Mouse (Mus musculus): ENCODE measurements around the gene Rtl8c. TPM values are rescaled to one million over a fixed set of nuclear protein-coding genes. Genes with fewer than 3 reads are reported as not detected.
"Not testable (repeated sequence)": the region's sequence is repeated elsewhere in the genome, so short reads cannot be mapped to it uniquely, and the experiment has no call there.

Rtl8c gene
- 3.4 and 5.6 TPM in 2 replicates for polyA plus RNA-seq (2011; ENCODE audit: insufficient read depth, insufficient read length, low replicate concordance, missing spikeins)

GRCm38 (mm10) chrX:53607242-53608121 lies at the start of gene Rtl8c:
Rtl8c (plus strand) TSS chrX:53608032.
- TF ChIP-seq POLR2A (IDR thresholded peaks at IDR 0.05; ENCODE audit: borderline replicate concordance, control insufficient read depth, low read depth, low read length) (no peak), CTCF (IDR thresholded peaks at IDR 0.05; ENCODE audit: control insufficient read depth, insufficient read depth, low read length) (no peak)
- H3K4me3 ChIP-seq (replicated peaks; ENCODE audit: control insufficient read depth, low read depth, low read length) = peak within 1 kb of the TSS; percentile 48
- no peaks in the 10 kb centered on the region for H3K4me1 ChIP-seq (ENCODE audit: control insufficient read depth, insufficient read depth, low read length)
- 27% methylated on average over 20 of the region's 20 CpGs for WGBS
- no peak within 1 kb of the TSS for H3K27ac ChIP-seq (ENCODE audit: control insufficient read depth, insufficient read depth, low read depth, low read length, poor library complexity)

DNA sequence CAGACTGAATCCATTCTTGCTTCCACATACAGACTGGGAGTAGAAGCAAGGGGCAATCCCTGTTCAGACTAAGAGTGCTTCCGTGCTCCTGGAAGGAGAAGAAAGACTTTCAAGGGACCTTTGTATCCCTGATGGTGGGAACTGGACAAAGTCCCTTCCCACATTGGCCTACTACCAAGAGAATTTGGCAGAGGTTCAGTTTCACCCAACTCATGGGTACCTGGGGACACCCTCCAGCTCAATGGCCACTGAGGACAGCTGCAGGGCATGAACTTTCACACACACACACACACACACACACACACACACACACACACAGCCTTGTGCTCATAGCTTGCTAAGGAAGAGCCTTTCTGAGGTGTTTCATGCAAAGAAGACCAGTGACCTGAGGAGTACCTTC lies 28.5 kb upstream of the Rtl8c start:
- Histone ChIP-seq H3K4me3 (replicated peaks; ENCODE audit: control insufficient read depth, low read depth, low read length) (no peak overlapping the region), H3K4me1 (ENCODE audit: control insufficient read depth, insufficient read depth, low read length) (no peaks in the 10 kb centered on the region), H3K27ac (ENCODE audit: control insufficient read depth, insufficient read depth, low read depth, low read length, poor library complexity) (no peak overlapping the region)
- WGBS = 62% methylated on average over 1 of the region's 1 CpGs
- TF ChIP-seq CTCF (IDR thresholded peaks at IDR 0.05; ENCODE audit: control insufficient read depth, insufficient read depth, low read length) (no peak), POLR2A (IDR thresholded peaks at IDR 0.05; ENCODE audit: borderline replicate concordance, control insufficient read depth, low read depth, low read length) (no peak)

GRCm38 (mm10) chrX:53581407-53581806 lies 26.4 kb upstream of the Rtl8c start:
- H3K4me1 ChIP-seq (ENCODE audit: control insufficient read depth, insufficient read depth, low read length); H3K27ac ChIP-seq (ENCODE audit: control insufficient read depth, insufficient read depth, low read depth, low read length, poor library complexity); H3K4me3 ChIP-seq (replicated peaks; ENCODE audit: control insufficient read depth, low read depth, low read length): not testable (repeated sequence)
- WGBS = 71% methylated on average over 2 of the region's 4 CpGs

DNA sequence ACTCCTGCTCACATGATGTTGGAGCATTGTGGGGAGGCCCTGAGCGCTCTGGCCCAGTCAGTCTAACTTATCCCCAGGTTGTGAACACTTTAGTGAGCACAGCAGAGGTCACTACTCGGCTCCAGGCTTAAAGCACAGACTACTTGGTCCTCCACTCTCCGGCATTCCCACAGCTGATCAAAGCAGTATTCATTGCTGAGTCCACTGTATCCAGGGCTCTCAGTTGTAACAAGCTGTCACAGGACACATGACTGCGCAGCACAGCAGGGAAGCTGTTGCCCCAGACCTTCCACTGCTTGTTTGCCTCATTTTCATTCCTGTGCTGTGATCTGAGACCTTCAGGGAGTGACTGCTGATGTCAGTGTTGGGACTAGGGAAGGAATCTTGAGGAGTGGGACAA lies 24.4 kb upstream of the Rtl8c start:
- not testable (repeated sequence) for H3K27ac ChIP-seq (ENCODE audit: control insufficient read depth, insufficient read depth, low read depth, low read length, poor library complexity); H3K4me1 ChIP-seq (ENCODE audit: control insufficient read depth, insufficient read depth, low read length); H3K4me3 ChIP-seq (replicated peaks; ENCODE audit: control insufficient read depth, low read depth, low read length)
- WGBS = 83% methylated on average over 1 of the region's 4 CpGs

DNA sequence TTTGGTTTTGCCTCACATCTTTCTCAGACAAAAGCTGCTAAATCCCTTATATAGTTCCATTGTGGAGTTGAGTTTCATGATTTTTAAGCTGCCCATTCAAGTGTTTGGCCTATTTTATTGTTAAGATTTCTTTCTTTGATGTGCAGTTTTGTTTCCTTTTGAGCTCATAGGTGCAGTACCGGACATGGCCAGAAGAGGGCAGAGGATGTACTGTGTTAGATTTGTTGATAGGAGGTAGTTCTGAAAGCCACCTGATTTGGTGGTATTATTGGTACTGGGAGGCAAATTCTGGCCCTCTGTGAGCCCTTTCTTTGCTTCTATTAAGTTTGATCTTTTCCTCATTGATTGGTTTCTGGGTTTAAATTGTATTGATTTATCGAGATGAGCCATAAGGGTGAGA lies 7.8 kb upstream of the Rtl8c start:
- not testable (repeated sequence) for H3K4me3 ChIP-seq (replicated peaks; ENCODE audit: control insufficient read depth, low read depth, low read length); H3K4me1 ChIP-seq (ENCODE audit: control insufficient read depth, insufficient read depth, low read length); H3K27ac ChIP-seq (ENCODE audit: control insufficient read depth, insufficient read depth, low read depth, low read length, poor library complexity)
- 33% methylated on average over 2 of the region's 2 CpGs for WGBS

DNA sequence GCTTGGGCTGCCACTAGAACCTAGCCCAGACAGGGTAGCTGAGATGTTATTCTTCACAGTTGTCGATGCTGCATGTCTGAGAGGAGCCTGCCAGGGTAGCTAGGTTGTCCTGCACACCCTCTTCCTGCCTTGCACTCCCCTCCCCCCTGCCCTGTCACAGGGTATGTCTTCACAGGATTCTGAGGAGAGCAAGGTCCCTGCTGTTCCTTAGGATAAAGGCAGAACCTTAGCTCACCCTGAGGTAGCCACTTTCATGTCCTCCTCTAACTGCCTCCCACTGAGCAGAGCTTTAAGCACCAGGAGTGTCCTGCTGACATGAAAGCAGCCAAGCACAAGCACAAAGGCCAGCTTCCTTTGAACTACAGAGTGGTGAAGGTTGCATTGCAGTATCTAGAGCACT lies 1.7 kb upstream of the Rtl8c start:
- 23% methylated on average over 1 of the region's 1 CpGs for WGBS
- H3K27ac ChIP-seq (ENCODE audit: control insufficient read depth, insufficient read depth, low read depth, low read length, poor library complexity); H3K4me3 ChIP-seq (replicated peaks; ENCODE audit: control insufficient read depth, low read depth, low read length); H3K4me1 ChIP-seq (ENCODE audit: control insufficient read depth, insufficient read depth, low read length): not testable (repeated sequence)

DNA sequence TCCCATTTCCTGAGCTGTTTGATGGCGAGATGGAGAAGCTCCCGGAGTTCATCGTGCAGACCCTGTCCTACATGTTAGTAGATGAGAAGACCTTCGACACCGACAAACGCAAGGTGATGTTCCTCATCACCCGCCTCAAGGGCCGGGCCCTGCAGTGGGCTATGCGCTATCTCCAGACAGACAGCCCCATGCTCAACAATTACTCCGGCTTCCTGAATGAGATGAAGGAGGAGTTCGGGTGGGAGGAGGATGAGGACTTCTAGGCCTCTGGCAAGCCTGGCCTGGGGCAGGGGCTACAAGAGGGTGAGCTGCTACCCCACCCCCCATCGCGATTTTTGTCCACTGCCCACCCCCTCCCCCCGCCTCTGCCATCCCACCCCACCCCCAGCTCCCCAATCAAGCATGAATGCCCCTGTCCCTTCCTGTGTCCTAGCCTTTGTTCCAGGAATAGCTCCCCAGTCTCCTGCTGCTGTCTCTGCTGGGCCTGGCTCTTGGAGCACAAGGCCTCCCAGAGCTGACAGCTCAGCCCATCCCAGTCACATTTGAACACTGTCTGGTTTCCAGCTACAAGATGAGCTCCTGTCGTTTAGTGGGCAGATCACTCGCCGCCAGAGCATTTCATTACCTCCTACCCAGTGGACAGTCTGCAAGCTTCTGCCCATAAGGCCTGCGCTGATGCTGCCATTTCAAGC lies 436 bp downstream of the Rtl8c start:
- 23% methylated on average over 17 of the region's 18 CpGs for WGBS
- H3K4me3 ChIP-seq (replicated peaks; ENCODE audit: control insufficient read depth, low read depth, low read length) = peak overlapping the region; percentile 48
- TF ChIP-seq CTCF (IDR thresholded peaks at IDR 0.05; ENCODE audit: control insufficient read depth, insufficient read depth, low read length) = no peak
- TF ChIP-seq POLR2A (IDR thresholded peaks at IDR 0.05; ENCODE audit: borderline replicate concordance, control insufficient read depth, low read depth, low read length) = no peak
- no peak overlapping the region for H3K27ac ChIP-seq (ENCODE audit: control insufficient read depth, insufficient read depth, low read depth, low read length, poor library complexity)
- no peaks in the 10 kb centered on the region for H3K4me1 ChIP-seq (ENCODE audit: control insufficient read depth, insufficient read depth, low read length)

GRCm38 (mm10) chrX:53608879-53609278 lies 1.0 kb downstream of the Rtl8c start, which contains the start of gene Gm14597:
Gm14597 (minus strand) TSS chrX:53608979.
- WGBS = 83% methylated on average over 2 of the region's 4 CpGs
- H3K4me3 ChIP-seq (replicated peaks; ENCODE audit: control insufficient read depth, low read depth, low read length) = peak within 1 kb of the TSS; percentile 48
- H3K27ac ChIP-seq (ENCODE audit: control insufficient read depth, insufficient read depth, low read depth, low read length, poor library complexity); H3K4me1 ChIP-seq (ENCODE audit: control insufficient read depth, insufficient read depth, low read length): not testable (repeated sequence)

DNA sequence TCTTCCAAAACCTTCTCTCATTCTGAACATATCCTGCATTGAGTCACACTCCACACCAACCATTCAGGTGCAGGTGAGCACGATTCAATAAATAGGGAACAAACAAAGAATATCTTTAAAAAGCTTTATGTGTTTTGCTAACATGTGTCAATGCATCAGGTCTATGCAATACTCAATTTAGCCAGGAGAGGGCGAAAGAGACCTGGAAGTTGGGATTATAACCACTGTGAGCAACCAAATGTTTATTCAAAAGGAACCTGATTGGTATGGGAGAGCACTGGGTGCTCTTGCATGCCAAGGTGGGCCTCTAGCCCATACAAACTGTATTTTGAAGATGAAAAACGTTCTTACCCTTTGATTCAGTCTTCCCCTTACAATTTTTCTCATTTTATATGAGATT lies 2.7 kb downstream of the Rtl8c start:
- Histone ChIP-seq H3K4me1 (ENCODE audit: control insufficient read depth, insufficient read depth, low read length) (no peaks in the 10 kb centered on the region), H3K4me3 (replicated peaks; ENCODE audit: control insufficient read depth, low read depth, low read length) (no peak overlapping the region), H3K27ac (ENCODE audit: control insufficient read depth, insufficient read depth, low read depth, low read length, poor library complexity) (no peak overlapping the region)
- WGBS = 0% methylated on average over 3 of the region's 3 CpGs
- TF ChIP-seq POLR2A (IDR thresholded peaks at IDR 0.05; ENCODE audit: borderline replicate concordance, control insufficient read depth, low read depth, low read length) (no peak), CTCF (IDR thresholded peaks at IDR 0.05; ENCODE audit: control insufficient read depth, insufficient read depth, low read length) (0 out of 2 replicates have a peak, but pooled peaks have one; percentile 10)

- H3K4me3 ChIP-seq (replicated peaks; ENCODE audit: control insufficient read depth, low read depth, low read length); H3K27ac ChIP-seq (ENCODE audit: control insufficient read depth, insufficient read depth, low read depth, low read length, poor library complexity); H3K4me1 ChIP-seq (ENCODE audit: control insufficient read depth, insufficient read depth, low read length): not testable (repeated sequence)
Measured at GRCm38 (mm10) chrX:53611395-53611794, 3.6 kb downstream of the Rtl8c start.

- not testable (repeated sequence) for H3K4me3 ChIP-seq (replicated peaks; ENCODE audit: control insufficient read depth, low read depth, low read length); H3K27ac ChIP-seq (ENCODE audit: control insufficient read depth, insufficient read depth, low read depth, low read length, poor library complexity); H3K4me1 ChIP-seq (ENCODE audit: control insufficient read depth, insufficient read depth, low read length)
- WGBS = 57% methylated on average over 3 of the region's 3 CpGs
Measured at GRCm38 (mm10) chrX:53638107-53638506, 30.3 kb downstream of the Rtl8c start.

DNA sequence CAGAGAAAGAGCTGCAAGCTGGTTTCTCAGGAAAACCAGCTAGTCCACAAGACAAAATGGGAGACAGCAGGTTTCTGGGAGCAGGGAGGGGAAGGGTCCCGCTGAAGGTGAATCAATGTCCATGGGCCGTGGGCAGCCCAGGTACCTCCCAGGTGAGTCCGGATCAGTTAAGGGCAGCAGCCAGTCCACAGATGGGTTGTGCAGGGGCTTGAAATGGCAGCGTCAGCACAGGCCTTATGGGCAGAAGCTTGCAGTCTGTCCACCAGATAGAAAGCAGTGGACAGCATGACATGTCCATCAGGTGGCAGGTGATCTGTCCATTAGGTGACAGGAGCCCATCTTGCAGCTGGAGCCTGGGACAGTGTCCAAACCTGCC lies 34.8 kb downstream of the Rtl8c start:
- 85% methylated on average over 4 of the region's 4 CpGs for WGBS
- H3K4me1 ChIP-seq (ENCODE audit: control insufficient read depth, insufficient read depth, low read length); H3K4me3 ChIP-seq (replicated peaks; ENCODE audit: control insufficient read depth, low read depth, low read length); H3K27ac ChIP-seq (ENCODE audit: control insufficient read depth, insufficient read depth, low read depth, low read length, poor library complexity): not testable (repeated sequence)

Measured in bone marrow, adult 2 months (tissue).